Mouse (Mus musculus): ENCODE data around the gene Rcan1. TPM values are rescaled to one million over a fixed set of nuclear protein-coding genes. Genes with fewer than 3 reads are reported as not detected.

Gene Rcan1
- polyA plus RNA-seq, 2 experiments: 28.2 to 38.0 TPM

DNA sequence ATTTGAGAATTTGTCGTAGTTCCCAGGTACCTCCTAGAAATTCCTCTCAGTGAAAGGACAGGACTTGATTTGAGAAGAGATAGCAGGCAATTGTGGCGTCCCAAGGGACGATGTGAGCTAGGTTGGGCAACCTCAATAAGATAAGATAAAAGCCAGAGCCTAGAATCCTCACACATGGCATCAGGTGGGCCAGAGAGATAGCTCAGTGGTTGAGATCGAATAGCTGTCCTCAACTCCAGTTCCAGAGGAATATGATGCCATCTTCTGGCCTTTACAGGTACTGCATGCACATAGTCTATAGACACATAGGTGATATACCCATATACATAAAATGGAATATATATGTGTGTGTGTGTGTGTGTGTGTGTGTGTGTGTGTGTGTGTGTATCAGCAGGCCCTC, 16.8 kb upstream of the Rcan1 start:
- DNase-seq (ENCODE audit: low spot score): no peak

DNA sequence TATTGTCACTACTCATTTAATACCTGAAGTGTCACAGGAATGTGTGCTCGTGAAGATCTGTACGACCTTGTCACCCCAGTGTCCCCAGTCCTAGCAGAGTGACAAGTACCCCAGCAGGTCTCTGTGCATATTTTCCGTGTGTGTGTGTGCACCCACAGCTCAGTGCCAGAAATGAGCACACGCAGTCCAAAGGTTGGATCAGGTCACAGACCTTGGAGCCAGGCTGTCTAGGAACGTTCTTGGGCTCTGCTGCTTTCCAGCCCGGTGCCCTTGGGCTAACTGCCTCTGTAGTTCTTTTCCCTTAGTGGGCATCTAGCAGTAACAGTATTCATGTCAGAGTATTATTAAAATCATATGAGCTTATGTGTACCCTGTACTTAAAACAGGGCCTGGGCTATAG, 16.4 kb upstream of the Rcan1 start:
- Histone ChIP-seq H3K9ac (ENCODE audit: low read depth, low read length, severe bottlenecking) (no peak overlapping the region), H3K27ac (replicated peaks; ENCODE audit: low read depth, low read length) (no peak overlapping the region), H3K4me1 (ENCODE audit: control insufficient read depth, insufficient read depth, low read length) (no peaks in the 10 kb centered on the region), H3K27me3 (ENCODE audit: control insufficient read depth, insufficient read depth, low read length) (no peaks in the 10 kb centered on the region), H3K4me3 (replicated peaks; ENCODE audit: low read length) (no peak overlapping the region), H3K36me3 (ENCODE audit: control insufficient read depth, insufficient read depth, low read length) (no peaks in the 10 kb centered on the region), H3K4me2 (replicated peaks; ENCODE audit: low read depth, low read length, severe bottlenecking) (no peak overlapping the region), H3K9me3 (ENCODE audit: control insufficient read depth, low read length) (no peaks in the 10 kb centered on the region)
- ATAC-seq (ENCODE audit: low FRiP score, low read depth): no peak
- no peak for DNase-seq (ENCODE audit: low spot score)
- 79% methylated on average over 6 of the region's 6 CpGs for WGBS
- TF ChIP-seq POLR2A (IDR thresholded peaks at IDR 0.05; ENCODE audit: borderline replicate concordance, extremely low read depth, insufficient read depth, insufficient read length): no peak

More for the DNA sequence above, 16.8 kb upstream of the Rcan1 start:
- no peaks in the 10 kb centered on the region for H3K9me3 ChIP-seq (ENCODE audit: control insufficient read depth, low read length)
- no peak for ATAC-seq (ENCODE audit: low FRiP score, low read depth)
- H3K4me2 ChIP-seq (replicated peaks; ENCODE audit: low read depth, low read length, severe bottlenecking): no peak overlapping the region
- no peak for TF ChIP-seq POLR2A (IDR thresholded peaks at IDR 0.05; ENCODE audit: borderline replicate concordance, extremely low read depth, insufficient read depth, insufficient read length)
- WGBS: 61% methylated on average over 4 of the region's 4 CpGs
- H3K27me3 ChIP-seq (ENCODE audit: control insufficient read depth, insufficient read depth, low read length): no peaks in the 10 kb centered on the region
- no peaks in the 10 kb centered on the region for H3K36me3 ChIP-seq (ENCODE audit: control insufficient read depth, insufficient read depth, low read length)
- no peaks in the 10 kb centered on the region for H3K4me1 ChIP-seq (ENCODE audit: control insufficient read depth, insufficient read depth, low read length)
- no peak overlapping the region for H3K27ac ChIP-seq (replicated peaks; ENCODE audit: low read depth, low read length)
- H3K9ac ChIP-seq (ENCODE audit: low read depth, low read length, severe bottlenecking): no peak overlapping the region
- H3K4me3 ChIP-seq (replicated peaks; ENCODE audit: low read length): no peak overlapping the region

DNA sequence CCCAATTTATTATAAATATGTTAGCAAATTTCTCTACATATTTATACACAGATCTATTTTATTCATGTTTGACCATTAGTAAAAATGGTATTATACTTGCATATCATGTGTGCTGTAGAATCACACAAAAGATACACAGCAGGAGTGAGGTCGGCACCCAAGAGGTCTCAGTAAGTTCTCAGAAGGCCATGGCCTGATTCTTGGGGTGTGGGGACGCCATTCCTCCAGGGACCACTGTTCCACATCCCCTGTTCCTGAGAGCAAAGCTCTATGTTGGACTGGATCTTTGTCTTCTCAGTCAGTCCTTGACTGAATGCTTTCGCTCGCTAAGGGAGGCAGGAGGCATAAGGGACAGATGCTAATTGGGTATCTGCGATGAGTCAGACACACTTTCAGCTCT, 14.8 kb upstream of the Rcan1 start, which contains the start of gene Clic6:
Clic6 (plus strand) TSS at position 301 of the 400 bp plus-strand sequence.
- Histone ChIP-seq H3K4me1 (ENCODE audit: control insufficient read depth, insufficient read depth, low read length) (no peaks in the 10 kb centered on the region), H3K9me3 (ENCODE audit: control insufficient read depth, low read length) (no peaks in the 10 kb centered on the region), H3K4me3 (replicated peaks; ENCODE audit: low read length) (no peak within 1 kb of the TSS), H3K27ac (replicated peaks; ENCODE audit: low read depth, low read length) (no peak within 1 kb of the TSS), H3K36me3 (ENCODE audit: control insufficient read depth, insufficient read depth, low read length) (no peaks in the 10 kb centered on the region), H3K4me2 (replicated peaks; ENCODE audit: low read depth, low read length, severe bottlenecking) (no peak within 1 kb of the TSS), H3K27me3 (ENCODE audit: control insufficient read depth, insufficient read depth, low read length) (no peaks in the 10 kb centered on the region), H3K9ac (ENCODE audit: low read depth, low read length, severe bottlenecking) (no peak within 1 kb of the TSS)
- WGBS: 89% methylated on average over 5 of the region's 5 CpGs
- no peak for DNase-seq (ENCODE audit: low spot score)
- no peak for TF ChIP-seq POLR2A (IDR thresholded peaks at IDR 0.05; ENCODE audit: borderline replicate concordance, extremely low read depth, insufficient read depth, insufficient read length)
- no peak for ATAC-seq (ENCODE audit: low FRiP score, low read depth)

DNA sequence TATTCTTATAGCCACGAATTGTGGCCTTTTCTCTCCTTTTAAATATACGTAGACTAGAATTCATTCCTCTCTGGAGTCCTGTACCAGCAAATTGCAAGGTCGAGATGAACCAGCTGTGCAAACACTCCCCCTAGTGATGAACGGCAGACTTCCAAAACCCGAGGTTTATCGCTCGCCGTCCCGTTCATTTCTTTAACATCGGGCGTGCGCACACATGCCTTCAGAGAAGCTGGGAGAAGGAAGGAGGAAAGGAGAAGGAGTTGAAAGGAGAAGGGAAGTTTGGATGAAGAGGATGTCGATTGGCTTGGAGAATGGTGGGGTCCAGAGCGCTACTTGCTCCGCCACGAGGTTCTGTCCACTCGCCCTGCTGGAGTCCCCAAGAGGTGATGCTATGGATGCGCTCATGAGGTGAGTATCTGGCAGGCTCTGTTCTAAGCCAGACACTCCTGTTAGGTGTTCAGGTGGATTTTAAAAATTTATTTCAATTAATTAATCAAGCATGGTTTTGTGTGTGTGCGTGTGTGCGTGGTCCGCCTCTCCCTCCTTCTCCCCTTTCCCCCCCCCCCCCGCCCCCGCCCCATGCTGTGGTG, 8.0 kb upstream of the Rcan1 start:
- DNase-seq (ENCODE audit: low spot score) (peak; percentile 85), ATAC-seq (ENCODE audit: low FRiP score, low read depth) (peak; percentile 74; the same call in 1 of the 2 replicates)
- Histone ChIP-seq H3K36me3 (ENCODE audit: control insufficient read depth, insufficient read depth, low read length) (no peaks in the 10 kb centered on the region), H3K27ac (replicated peaks; ENCODE audit: low read depth, low read length) (no peak overlapping the region), H3K27me3 (ENCODE audit: control insufficient read depth, insufficient read depth, low read length) (no peaks in the 10 kb centered on the region), H3K4me1 (ENCODE audit: control insufficient read depth, insufficient read depth, low read length) (peaks cover 2% of the 10 kb centered on the region; the same call in 1 of the 2 replicates), H3K9ac (ENCODE audit: low read depth, low read length, severe bottlenecking) (no peak overlapping the region), H3K9me3 (ENCODE audit: control insufficient read depth, low read length) (no peaks in the 10 kb centered on the region), H3K4me2 (replicated peaks; ENCODE audit: low read depth, low read length, severe bottlenecking) (peak overlapping the region; percentile 42), H3K4me3 (replicated peaks; ENCODE audit: low read length) (peak overlapping the region; percentile 15; the same call in 1 of the 2 replicates)
- 11% methylated on average over 22 of the region's 23 CpGs for WGBS
- no peak for TF ChIP-seq POLR2A (IDR thresholded peaks at IDR 0.05; ENCODE audit: borderline replicate concordance, extremely low read depth, insufficient read depth, insufficient read length)

DNA sequence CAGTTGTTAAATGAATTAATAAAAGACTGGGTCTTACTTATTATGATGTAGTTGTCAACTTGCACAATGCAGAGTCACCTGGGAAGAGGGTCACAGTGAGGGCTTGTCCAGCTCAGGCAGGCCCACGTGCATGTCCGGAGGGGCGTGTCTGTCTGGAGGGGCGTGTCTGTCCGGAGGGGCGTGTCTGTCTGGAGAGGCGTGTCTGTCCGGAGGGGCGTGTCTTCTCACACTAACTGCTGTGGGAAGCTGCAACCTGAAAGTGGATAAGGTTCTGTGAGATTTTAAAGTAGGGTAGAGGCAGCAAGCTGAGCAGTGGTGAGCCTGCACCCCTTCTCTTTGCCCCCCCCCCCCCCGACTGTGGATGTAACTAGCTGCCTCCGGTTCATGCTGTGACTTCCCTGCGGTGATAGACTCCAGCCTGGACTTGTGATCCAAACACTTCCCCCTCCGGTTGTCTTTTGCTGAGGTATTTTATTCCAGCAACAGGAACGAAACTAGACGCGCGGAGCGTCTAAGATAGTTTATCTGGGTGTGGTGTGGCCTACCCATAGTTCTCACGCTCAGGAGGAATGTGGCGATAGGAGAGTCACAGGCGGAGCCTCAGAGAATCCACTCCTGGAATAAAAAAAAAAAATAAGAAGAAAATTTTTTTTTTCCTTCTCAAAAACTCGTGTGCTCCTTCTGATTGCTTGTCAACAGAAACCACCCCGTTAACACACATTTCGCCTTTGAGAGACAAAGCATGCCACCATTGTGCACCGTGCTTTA, 4.6 kb upstream of the Rcan1 start:
- no peak for TF ChIP-seq POLR2A (IDR thresholded peaks at IDR 0.05; ENCODE audit: borderline replicate concordance, extremely low read depth, insufficient read depth, insufficient read length)
- Histone ChIP-seq H3K4me3 (replicated peaks; ENCODE audit: low read length) (no peak overlapping the region), H3K4me1 (ENCODE audit: control insufficient read depth, insufficient read depth, low read length) (peaks cover 2% of the 10 kb centered on the region; the same call in 1 of the 2 replicates), H3K4me2 (replicated peaks; ENCODE audit: low read depth, low read length, severe bottlenecking) (no peak overlapping the region), H3K27me3 (ENCODE audit: control insufficient read depth, insufficient read depth, low read length) (no peaks in the 10 kb centered on the region), H3K27ac (replicated peaks; ENCODE audit: low read depth, low read length) (no peak overlapping the region), H3K9me3 (ENCODE audit: control insufficient read depth, low read length) (no peaks in the 10 kb centered on the region), H3K36me3 (ENCODE audit: control insufficient read depth, insufficient read depth, low read length) (no peaks in the 10 kb centered on the region), H3K9ac (ENCODE audit: low read depth, low read length, severe bottlenecking) (no peak overlapping the region)
- ATAC-seq (ENCODE audit: low FRiP score, low read depth) (no peak), DNase-seq (ENCODE audit: low spot score) (no peak)
- 60% methylated on average over 24 of the region's 25 CpGs for WGBS
